Mouse (Mus musculus) stomach, embryonic 16.5 days (tissue): ENCODE data around the gene Amer2. TPM values are rescaled to one million over a fixed set of nuclear protein-coding genes. Genes with fewer than 3 reads are reported as not detected.
"Not testable (repeated sequence)": the region's sequence is repeated elsewhere in the genome, so short reads cannot be mapped to it uniquely, and the experiment has no call there.

ENCODE experiments used
- ATAC-seq: fragments of 200-750 bp; cut with Nextera tagmentation; 2 replicates; pipeline ENCODE4 v1.8.0; 2017; ENCODE audit warnings: moderate number of reproducible peaks, moderate TSS enrichment; ENCODE audit not compliant: insufficient read depth, low FRiP score
- H3K27ac ChIP-seq: fragments of 300-500 bp; sonication (generic); 2 replicates; pipeline ENCODE4 v1.5.1; 2014; ENCODE audit warnings: low read length
- H3K27me3 ChIP-seq: fragments of 300-500 bp; sonication (generic); 2 replicates; pipeline ENCODE4 v1.6.1; 2014; ENCODE audit warnings: low read length, control low read depth, mixed read lengths; ENCODE audit not compliant: control insufficient read depth, insufficient read depth
- H3K36me3 ChIP-seq: fragments of 300-500 bp; sonication (generic); 2 replicates; pipeline ENCODE4 v1.6.1; 2014; ENCODE audit warnings: low read length; ENCODE audit not compliant: control insufficient read depth, insufficient read depth
- H3K4me1 ChIP-seq: fragments of 300-500 bp; sonication (generic); 2 replicates; pipeline ENCODE4 v1.6.1; 2014; ENCODE audit warnings: low read length, control low read depth, mixed read lengths; ENCODE audit not compliant: control insufficient read depth, insufficient read depth
- H3K4me2 ChIP-seq: fragments of 300-500 bp; sonication (generic); 2 replicates; pipeline ENCODE4 v1.6.1; 2014; ENCODE audit warnings: low read depth, low read length, mixed read lengths
- H3K4me3 ChIP-seq: fragments of 300-500 bp; sonication (generic); replicated peaks from 2 replicates; pipeline ENCODE4 v1.5.1; 2014; ENCODE audit warnings: mild to moderate bottlenecking, low read length
- H3K9ac ChIP-seq: fragments of 300-500 bp; sonication (generic); 2 replicates; pipeline ENCODE4 v1.6.1; 2014; ENCODE audit warnings: low read length
- H3K9me3 ChIP-seq: fragments of 300-500 bp; sonication (generic); replicated peaks from 2 replicates; pipeline ENCODE4 v1.6.1; 2016; ENCODE audit warnings: low read length, control low read depth; ENCODE audit not compliant: control insufficient read depth
- WGBS: fragments of 180-500 bp; shearing (Covaris S2); extraction: QIAGEN DNeasy Blood & Tissue Kit; methylation state at CpG from one replicate; pipeline ENCODE4 v1.1.7; 2014; 5-methylcytosine and 5-hydroxymethylcytosine counted together
- polyA plus RNA-seq: library from polyadenylated mRNA; unstranded; fragments of >200 nt; fragmentation: Nextera tagmentation; extraction: Ambion mirVana; gene quantifications from 2 replicates; pipeline ENCODE4 v1.2.1, GENCODE M21; 2015

Gene Amer2
- 0.39 and 0.84 TPM in 2 replicates for polyA plus RNA-seq

GRCm38 (mm10) chr14:60372821-60373309 is at the start of gene Amer2:
Gene Amer2, plus strand, starts transcription at chr14:60373259.
- Histone ChIP-seq H3K4me1 (no peaks in the 10 kb centered on the region), H3K36me3 (no peaks in the 10 kb centered on the region), H3K4me3 (no peak within 1 kb of the TSS), H3K9me3 (no peaks in the 10 kb centered on the region), H3K27ac (no peak within 1 kb of the TSS), H3K27me3 (0 out of 2 replicates have a peak, but pooled peaks cover 8% of the 10 kb centered on the region), H3K4me2 (no peak within 1 kb of the TSS), H3K9ac (no peak within 1 kb of the TSS)
- ATAC-seq = no peak
- WGBS = 53% methylated on average over 1 of the region's 1 CpGs

GRCm38 (mm10) chr14:60340001-60340400 is 33.1 kb upstream of the Amer2 start:
- 74% methylated on average over 5 of the region's 5 CpGs for WGBS
- H3K27me3 ChIP-seq, H3K27ac ChIP-seq, H3K9me3 ChIP-seq, H3K4me3 ChIP-seq, ATAC-seq, H3K9ac ChIP-seq, H3K36me3 ChIP-seq, H3K4me1 ChIP-seq, H3K4me2 ChIP-seq: not testable (repeated sequence)

GRCm38 (mm10) chr14:60340570-60340969 is 32.5 kb upstream of the Amer2 start:
- no peak for ATAC-seq
- Histone ChIP-seq H3K36me3 (no peaks in the 10 kb centered on the region), H3K4me1 (no peaks in the 10 kb centered on the region), H3K27ac (no peak overlapping the region), H3K4me2 (no peak overlapping the region), H3K4me3 (no peak overlapping the region), H3K9ac (no peak overlapping the region), H3K9me3 (no peaks in the 10 kb centered on the region), H3K27me3 (no peaks in the 10 kb centered on the region)
- 69% methylated on average over 4 of the region's 4 CpGs for WGBS

GRCm38 (mm10) chr14:60345326-60345876 is 27.7 kb upstream of the Amer2 start:
- WGBS = 85% methylated on average over 6 of the region's 6 CpGs

GRCm38 (mm10) chr14:60358347-60358746 is 14.7 kb upstream of the Amer2 start:
- WGBS = 79% methylated on average over 5 of the region's 5 CpGs

More at GRCm38 (mm10) chr14:60345326-60345876, 27.7 kb upstream of the Amer2 start:
- no peaks in the 10 kb centered on the region for H3K36me3 ChIP-seq
- H3K9ac ChIP-seq = no peak overlapping the region
- no peak overlapping the region for H3K4me3 ChIP-seq
- ATAC-seq = no peak
- H3K9me3 ChIP-seq = no peaks in the 10 kb centered on the region
- no peak overlapping the region for H3K4me2 ChIP-seq
- H3K27ac ChIP-seq = no peak overlapping the region
- H3K27me3 ChIP-seq = no peaks in the 10 kb centered on the region
- no peaks in the 10 kb centered on the region for H3K4me1 ChIP-seq

GRCm38 (mm10) chr14:60361380-60362212 is 11.5 kb upstream of the Amer2 start:
- Histone ChIP-seq H3K4me2 (no peak overlapping the region), H3K4me1 (no peaks in the 10 kb centered on the region), H3K9ac (no peak overlapping the region), H3K27me3 (no peaks in the 10 kb centered on the region), H3K27ac (no peak overlapping the region), H3K9me3 (no peaks in the 10 kb centered on the region), H3K36me3 (no peaks in the 10 kb centered on the region), H3K4me3 (no peak overlapping the region)
- no peak for ATAC-seq
- WGBS = 69% methylated on average over 9 of the region's 9 CpGs

More at GRCm38 (mm10) chr14:60358347-60358746, 14.7 kb upstream of the Amer2 start:
- Histone ChIP-seq H3K27ac (no peak overlapping the region), H3K36me3 (no peaks in the 10 kb centered on the region), H3K4me3 (no peak overlapping the region), H3K27me3 (no peaks in the 10 kb centered on the region), H3K9ac (no peak overlapping the region), H3K4me1 (no peaks in the 10 kb centered on the region), H3K9me3 (no peaks in the 10 kb centered on the region), H3K4me2 (no peak overlapping the region)
- ATAC-seq = no peak

- no peak overlapping the region for H3K9ac ChIP-seq
- H3K27me3 ChIP-seq = no peaks in the 10 kb centered on the region
- ATAC-seq = no peak
- no peaks in the 10 kb centered on the region for H3K36me3 ChIP-seq
- H3K4me3 ChIP-seq = no peak overlapping the region
- no peaks in the 10 kb centered on the region for H3K9me3 ChIP-seq
- 55% methylated on average over 1 of the region's 1 CpGs for WGBS
- no peaks in the 10 kb centered on the region for H3K4me1 ChIP-seq
- H3K4me2 ChIP-seq = no peak overlapping the region
- H3K27ac ChIP-seq = no peak overlapping the region
Measured at GRCm38 (mm10) chr14:60366729-60367128, 6.3 kb upstream of the Amer2 start.

- no peak for ATAC-seq
- H3K27me3 ChIP-seq = no peaks in the 10 kb centered on the region
- H3K27ac ChIP-seq = no peak overlapping the region
- H3K4me2 ChIP-seq = no peak overlapping the region
- H3K36me3 ChIP-seq = no peaks in the 10 kb centered on the region
- no peak overlapping the region for H3K9ac ChIP-seq
- 64% methylated on average over 9 of the region's 9 CpGs for WGBS
- H3K4me3 ChIP-seq = no peak overlapping the region
- H3K9me3 ChIP-seq = no peaks in the 10 kb centered on the region
- no peaks in the 10 kb centered on the region for H3K4me1 ChIP-seq
Measured at GRCm38 (mm10) chr14:60368769-60369666, 4.0 kb upstream of the Amer2 start.
